Mouse (Mus musculus): ENCODE results near the gene Gm20388.

DNA sequence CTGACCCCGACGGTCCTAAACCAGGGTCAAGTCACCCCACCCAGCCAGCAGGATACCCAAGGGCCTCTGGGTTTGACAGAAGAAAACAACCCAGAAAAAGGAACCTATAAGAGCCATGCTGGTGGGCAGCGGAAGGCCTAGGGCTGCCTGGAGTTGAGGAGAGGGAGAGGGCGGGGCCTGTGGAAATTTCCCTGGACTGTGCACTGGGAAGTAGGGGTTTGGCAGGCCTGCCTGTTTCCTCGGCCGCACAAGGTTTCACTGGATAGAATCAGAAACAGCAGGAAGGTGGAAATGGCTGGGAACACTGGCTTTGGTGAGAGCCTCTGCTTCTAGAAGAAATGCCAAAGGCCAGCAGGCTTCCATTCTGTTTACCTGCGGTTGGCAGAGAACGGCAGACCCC, 162.2 kb downstream of the Gm20388 start:
- TF ChIP-seq CTCF (IDR thresholded peaks at IDR 0.05; ENCODE audit: insufficient read depth, low read depth, low read length) (no peak), POLR2A (IDR thresholded peaks at IDR 0.05; ENCODE audit: insufficient read depth, low read depth, low read length) (no peak)

Data from olfactory bulb, adult 2 months (tissue).